Mouse (Mus musculus) midbrain, embryonic 10.5 days (tissue): ENCODE results near the gene 4931406P16Rik. TPM values are rescaled to one million over a fixed set of nuclear protein-coding genes. Genes with fewer than 3 reads are reported as not detected.
A peak's percentile ranks its signal among the peaks of the same experiment; 100 is the strongest.

Experiments used
- DNase-seq: peaks from one replicate; pipeline ENCODE4 v3.0.0-alpha.2; 2017; ENCODE audit warnings: low spot score
- H3K27ac ChIP-seq: fragments of 300-500 bp; sonication (generic); replicated peaks from 2 replicates; pipeline ENCODE4 v1.5.1; 2016; ENCODE audit warnings: mild to moderate bottlenecking
- H3K27me3 ChIP-seq: fragments of 300-500 bp; sonication (generic); 2 replicates; pipeline ENCODE4 v1.6.1; 2016; ENCODE audit warnings: low read depth, mild to moderate bottlenecking; ENCODE audit not compliant: poor library complexity, severe bottlenecking
- H3K36me3 ChIP-seq: fragments of 300-500 bp; sonication (generic); 2 replicates; pipeline ENCODE4 v1.6.1; 2016; ENCODE audit warnings: mild to moderate bottlenecking, moderate library complexity
- H3K4me1 ChIP-seq: fragments of 300-500 bp; sonication (generic); 2 replicates; pipeline ENCODE4 v1.6.1; 2016
- H3K4me3 ChIP-seq: fragments of 300-500 bp; sonication (generic); 2 replicates; pipeline ENCODE4 v1.5.1; 2016; ENCODE audit warnings: mild to moderate bottlenecking, moderate library complexity
- H3K9me3 ChIP-seq: fragments of 300-500 bp; sonication (generic); replicated peaks from 2 replicates; pipeline ENCODE4 v1.6.1; 2016; ENCODE audit warnings: mild to moderate bottlenecking
- WGBS: fragments of 180-500 bp; shearing (Covaris S2); methylation state at CpG from one replicate; pipeline ENCODE4 v1.1.7; 2016; 5-methylcytosine and 5-hydroxymethylcytosine counted together
- polyA plus RNA-seq: library from polyadenylated mRNA; unstranded; fragments of >200 nt; fragmentation: Nextera tagmentation; extraction: Ambion mirVana; gene quantifications from 2 replicates; pipeline ENCODE4 v1.2.1, GENCODE M21; 2016

Gene 4931406P16Rik
- polyA plus RNA-seq, 1 experiment from 2014 or later, result 26.6 TPM

- under 1% methylated on average over 46 of the region's 46 CpGs for WGBS
- H3K27ac ChIP-seq, result peak overlapping the region; percentile 90
- peak overlapping the region; percentile 60 for H3K4me3 ChIP-seq
- H3K4me1 ChIP-seq, result peaks cover 37% of the 10 kb centered on the region
- no peaks in the 10 kb centered on the region for H3K27me3 ChIP-seq
- peaks cover 31% of the 10 kb centered on the region for H3K36me3 ChIP-seq
- DNase-seq, result peak; percentile 99
- H3K9me3 ChIP-seq, result no peaks in the 10 kb centered on the region
Observed at GRCm38 (mm10) chr7:34233909-34234609, 79.3 kb downstream of the 4931406P16Rik start.

DNA sequence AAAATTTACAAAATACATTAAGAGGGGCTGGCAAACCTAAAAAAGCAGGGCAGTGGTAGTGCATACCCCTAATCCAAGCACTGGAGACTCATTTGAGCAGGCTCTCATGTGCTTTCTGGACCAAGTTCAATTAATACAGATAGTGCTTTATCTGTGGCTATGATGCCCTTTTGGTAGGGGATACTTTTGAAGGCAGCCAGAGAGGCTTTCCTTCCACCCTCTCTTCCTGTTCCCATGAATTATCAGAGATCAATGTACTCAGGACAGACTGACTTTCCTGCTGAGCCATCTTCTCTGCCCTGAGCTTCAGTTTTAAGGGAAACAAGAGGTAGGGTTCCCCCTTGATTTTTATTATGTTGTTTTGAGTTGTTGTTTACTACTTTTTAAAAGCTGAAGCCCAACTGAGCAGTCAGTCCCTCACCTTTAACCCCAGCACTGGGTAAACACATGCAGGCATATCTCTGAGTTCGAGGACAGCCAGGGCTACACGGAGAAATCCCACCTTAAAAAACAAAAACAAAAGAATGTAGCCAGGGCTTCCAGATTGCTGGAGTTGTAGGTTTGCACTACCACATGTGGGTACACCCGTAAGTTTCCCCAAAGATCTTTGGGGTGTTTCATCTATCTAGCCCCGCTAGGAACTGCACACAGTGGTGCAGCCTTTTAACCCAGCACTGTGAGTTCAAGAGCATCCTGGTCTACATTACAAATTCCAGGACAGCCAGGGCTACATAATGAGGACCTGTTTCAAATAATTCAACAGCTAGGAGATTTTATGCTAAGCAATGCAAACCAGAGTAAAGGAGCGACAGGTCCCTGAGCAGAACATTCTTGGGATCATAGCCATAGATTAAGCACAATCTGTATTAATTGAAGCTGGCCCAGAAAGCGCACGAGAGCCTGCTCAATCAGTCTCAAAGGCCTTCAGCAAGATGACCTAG is 80.3 kb downstream of the 4931406P16Rik start:
- WGBS, result 47% methylated on average over 7 of the region's 7 CpGs
- H3K9me3 ChIP-seq, result no peaks in the 10 kb centered on the region
- DNase-seq, result no peak
- H3K4me1 ChIP-seq, result peaks cover 47% of the 10 kb centered on the region
- H3K36me3 ChIP-seq, result peaks cover 29% of the 10 kb centered on the region
- no peaks in the 10 kb centered on the region for H3K27me3 ChIP-seq
- H3K27ac ChIP-seq, result peak overlapping the region; percentile 90
- H3K4me3 ChIP-seq, result peak overlapping the region; percentile 60

GRCm38 (mm10) chr7:34230116-34230515 is 83.2 kb downstream of the 4931406P16Rik start, which contains the start of gene Gpi1:
Gpi1 (minus strand) TSS chr7:34230336.
- Histone ChIP-seq H3K4me1 (peaks cover 62% of the 10 kb centered on the region), H3K27me3 (no peaks in the 10 kb centered on the region), H3K27ac (peak within 1 kb of the TSS; percentile 93), H3K4me3 (peak within 1 kb of the TSS; percentile 77), H3K36me3 (peaks cover 37% of the 10 kb centered on the region), H3K9me3 (no peaks in the 10 kb centered on the region)
- peak; percentile 92 for DNase-seq
- WGBS, result under 1% methylated on average over 39 of the region's 39 CpGs

DNA sequence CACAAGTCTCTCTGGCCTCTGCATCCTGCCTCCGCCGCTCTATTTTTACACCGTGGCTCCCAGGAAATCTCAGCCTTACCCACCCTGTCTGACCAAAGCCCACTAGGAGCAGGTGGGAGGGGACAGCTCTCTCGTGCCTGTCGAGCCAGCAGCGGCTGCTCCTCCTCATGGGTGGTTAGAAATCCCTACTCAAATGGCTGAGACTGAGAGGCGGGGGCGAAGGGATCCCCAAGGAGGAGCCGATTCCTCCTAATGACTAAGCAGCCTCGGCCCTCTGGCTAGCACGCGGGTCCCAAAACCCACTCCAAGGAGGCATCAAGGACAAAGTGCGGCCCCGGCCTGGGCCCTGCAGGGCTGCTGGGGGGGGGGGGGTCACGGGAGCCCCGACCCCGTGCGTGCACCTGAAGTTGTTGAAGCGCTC is 83.7 kb downstream of the 4931406P16Rik start:
- Histone ChIP-seq H3K36me3 (peaks cover 41% of the 10 kb centered on the region), H3K27me3 (no peaks in the 10 kb centered on the region), H3K27ac (peak overlapping the region; percentile 93), H3K9me3 (no peaks in the 10 kb centered on the region), H3K4me3 (peak overlapping the region; percentile 77), H3K4me1 (peaks cover 58% of the 10 kb centered on the region)
- peak; percentile 71 for DNase-seq
- WGBS, result under 1% methylated on average over 19 of the region's 19 CpGs

GRCm38 (mm10) chr7:34229153-34229552 is 84.2 kb downstream of the 4931406P16Rik start:
- 23% methylated on average over 5 of the region's 5 CpGs for WGBS
- Histone ChIP-seq H3K4me1 (peaks cover 55% of the 10 kb centered on the region), H3K9me3 (no peaks in the 10 kb centered on the region), H3K27me3 (no peaks in the 10 kb centered on the region), H3K27ac (peak overlapping the region; percentile 93), H3K36me3 (peaks cover 46% of the 10 kb centered on the region), H3K4me3 (peak overlapping the region; percentile 77)
- DNase-seq, result no peak

DNA sequence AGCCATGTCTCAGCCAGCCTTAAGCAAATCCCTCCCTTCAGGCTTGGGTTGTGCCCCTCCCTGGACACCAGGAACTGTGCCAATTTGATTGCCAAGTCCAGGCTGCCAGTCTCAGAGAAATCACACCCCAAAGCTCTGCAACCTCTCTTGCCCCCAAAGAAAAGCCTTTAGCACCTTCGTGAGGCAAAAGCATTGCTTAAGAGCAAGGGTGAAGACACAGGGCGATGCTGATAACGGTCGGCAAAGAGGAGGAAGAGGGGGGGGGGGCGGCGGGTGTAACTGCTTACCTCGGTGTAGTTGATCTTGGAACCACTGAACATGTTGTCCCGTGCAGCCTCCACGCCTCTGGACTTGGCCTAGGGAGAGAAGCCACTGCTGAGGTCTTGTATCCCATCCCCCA is 84.7 kb downstream of the 4931406P16Rik start:
- 75% methylated on average over 9 of the region's 9 CpGs for WGBS
- Histone ChIP-seq H3K9me3 (no peaks in the 10 kb centered on the region), H3K36me3 (peaks cover 51% of the 10 kb centered on the region), H3K4me3 (peak overlapping the region; percentile 77), H3K27me3 (no peaks in the 10 kb centered on the region), H3K27ac (peak overlapping the region; percentile 93), H3K4me1 (peaks cover 51% of the 10 kb centered on the region)
- no peak for DNase-seq

DNA sequence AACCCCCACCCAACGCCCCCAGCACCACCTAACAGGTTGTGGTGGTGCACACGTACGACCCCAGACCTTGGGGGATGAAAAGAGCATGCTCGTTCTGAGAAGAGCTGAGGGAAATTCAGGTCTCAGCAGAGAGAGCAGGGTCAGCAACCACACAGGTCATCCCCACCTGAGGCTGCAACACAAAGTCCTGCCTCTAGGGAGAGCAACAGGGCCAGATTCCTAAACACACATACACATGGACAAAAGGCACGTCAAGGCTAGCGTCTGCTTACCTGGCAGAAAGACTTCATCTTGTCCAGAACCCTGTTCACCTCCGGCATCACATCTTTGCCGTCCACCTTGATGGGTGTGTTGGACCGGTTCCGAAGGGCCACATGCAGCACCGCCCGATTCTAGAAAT is 86.5 kb downstream of the 4931406P16Rik start:
- peaks cover 40% of the 10 kb centered on the region for H3K4me1 ChIP-seq
- 93% methylated on average over 12 of the region's 12 CpGs for WGBS
- peaks cover 69% of the 10 kb centered on the region for H3K36me3 ChIP-seq
- H3K27ac ChIP-seq, result no peak overlapping the region
- no peaks in the 10 kb centered on the region for H3K9me3 ChIP-seq
- H3K4me3 ChIP-seq, result no peak overlapping the region
- no peak for DNase-seq
- H3K27me3 ChIP-seq, result no peaks in the 10 kb centered on the region

GRCm38 (mm10) chr7:34226086-34226485 is 87.3 kb downstream of the 4931406P16Rik start:
- peaks cover 77% of the 10 kb centered on the region for H3K36me3 ChIP-seq
- no peak overlapping the region for H3K4me3 ChIP-seq
- no peak for DNase-seq
- no peak overlapping the region for H3K27ac ChIP-seq
- H3K27me3 ChIP-seq, result no peaks in the 10 kb centered on the region
- 96% methylated on average over 8 of the region's 8 CpGs for WGBS
- H3K4me1 ChIP-seq, result peaks cover 40% of the 10 kb centered on the region
- no peaks in the 10 kb centered on the region for H3K9me3 ChIP-seq

DNA sequence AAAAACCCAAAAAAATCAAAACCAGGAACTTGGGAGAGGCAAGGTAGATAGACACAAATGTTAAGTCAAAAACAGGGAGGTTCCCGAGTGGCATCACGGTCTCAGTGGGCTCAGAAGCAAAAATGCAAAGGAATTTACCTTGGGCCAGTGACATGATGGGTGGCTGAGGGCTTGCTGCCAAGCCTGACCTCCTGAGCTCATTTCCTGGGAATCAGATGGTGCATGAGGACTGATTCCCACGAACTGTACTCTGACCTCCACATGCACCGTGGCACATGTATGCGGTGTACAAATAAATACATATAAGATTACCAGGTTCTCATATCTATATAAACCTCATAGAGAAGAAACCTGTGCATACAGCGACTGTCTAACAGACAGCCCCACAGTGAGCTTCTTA is 89.0 kb downstream of the 4931406P16Rik start:
- WGBS, result 96% methylated on average over 6 of the region's 6 CpGs
- no peaks in the 10 kb centered on the region for H3K27me3 ChIP-seq
- no peak for DNase-seq
- H3K27ac ChIP-seq, result no peak overlapping the region
- peaks cover 95% of the 10 kb centered on the region for H3K36me3 ChIP-seq
- no peak overlapping the region for H3K4me3 ChIP-seq
- peaks cover 27% of the 10 kb centered on the region for H3K4me1 ChIP-seq
- H3K9me3 ChIP-seq, result no peaks in the 10 kb centered on the region

DNA sequence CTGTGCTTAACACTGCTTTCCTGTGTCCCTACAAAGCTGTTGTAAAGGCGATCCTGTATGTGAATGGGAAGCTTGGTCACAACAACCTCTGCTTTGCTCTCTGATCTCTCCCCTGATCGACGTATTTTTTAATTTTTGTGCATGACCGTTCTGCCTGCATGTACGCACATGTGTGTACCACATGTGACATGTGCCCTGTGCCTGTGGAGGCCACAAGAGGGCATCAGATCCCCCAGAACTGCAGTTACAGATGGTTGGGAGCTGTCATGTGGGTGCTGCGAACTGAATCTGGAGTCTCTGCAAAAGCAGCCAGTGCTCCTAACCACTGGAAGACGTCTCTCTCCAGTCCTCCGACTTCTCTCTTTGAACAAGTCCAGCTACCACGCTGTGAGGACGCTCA is 91.0 kb downstream of the 4931406P16Rik start:
- no peak overlapping the region for H3K4me3 ChIP-seq
- H3K27ac ChIP-seq, result no peak overlapping the region
- peaks cover 100% of the 10 kb centered on the region for H3K36me3 ChIP-seq
- 94% methylated on average over 10 of the region's 10 CpGs for WGBS
- H3K9me3 ChIP-seq, result no peaks in the 10 kb centered on the region
- H3K27me3 ChIP-seq, result no peaks in the 10 kb centered on the region
- no peak for DNase-seq
- H3K4me1 ChIP-seq, result peaks cover 8% of the 10 kb centered on the region

GRCm38 (mm10) chr7:34221594-34222250 is 91.6 kb downstream of the 4931406P16Rik start:
- Histone ChIP-seq H3K4me1 (peaks cover 4% of the 10 kb centered on the region; the same call in 1 of the 2 replicates), H3K36me3 (peaks cover 100% of the 10 kb centered on the region), H3K27me3 (no peaks in the 10 kb centered on the region), H3K4me3 (no peak overlapping the region), H3K27ac (no peak overlapping the region), H3K9me3 (no peaks in the 10 kb centered on the region)
- no peak for DNase-seq
- 92% methylated on average over 9 of the region's 9 CpGs for WGBS

- Histone ChIP-seq H3K27ac (no peak overlapping the region), H3K36me3 (peaks cover 100% of the 10 kb centered on the region)
Observed at GRCm38 (mm10) chr7:34218496-34218895, 94.9 kb downstream of the 4931406P16Rik start.

More at GRCm38 (mm10) chr7:34218496-34218895, 94.9 kb downstream of the 4931406P16Rik start:
- DNase-seq, result no peak
- Histone ChIP-seq H3K9me3 (no peaks in the 10 kb centered on the region), H3K27me3 (no peaks in the 10 kb centered on the region), H3K4me1 (no peaks in the 10 kb centered on the region), H3K4me3 (no peak overlapping the region)
- WGBS, result 65% methylated on average over 1 of the region's 1 CpGs
